ENCODE assay signal across 10 mouse cellular contexts in genomic region chr15:82298764-82299561, GRCm38 (mm10). TPM values are rescaled to one million over a fixed set of nuclear protein-coding genes. Genes with fewer than 3 reads are reported as not detected.
DNase-seq lines count a peak whose midpoint lies in the region; ATAC-seq and TF ChIP-seq lines count a peak whose summit lies in the region.
"Had no signal": no experiment of that assay in that cellular context is flagged by ENCODE, and none has a peak within 500 bp of the region (broad histone marks: within the 10 kb centered on the region; RNA-seq: fewer than 3 reads in every experiment).

TSS of gene Wbp2nl (plus strand) at chr15:82298954.

- no peaks in the 10 kb centered on the region for H3K9me3 ChIP-seq in ES-E14 (ENCODE audit: control insufficient read depth, insufficient read depth, low read depth, low read length)
- H3K9me3 ChIP-seq in hindbrain, embryonic 16.5 days (ENCODE audit: control insufficient read depth, low read length) = no peaks in the 10 kb centered on the region
- no peaks in the 10 kb centered on the region for H3K9me3 ChIP-seq in midbrain, postnatal 0 days (ENCODE audit: low read length)

- no peak for TF ChIP-seq CTCF in midbrain, postnatal 0 days (IDR thresholded peaks at IDR 0.05)

- H3K36me3 ChIP-seq in ES-E14 (ENCODE audit: control insufficient read depth, insufficient read depth, low read length, poor library complexity, severe bottlenecking) = no peaks in the 10 kb centered on the region
- H3K36me3 ChIP-seq in hindbrain, embryonic 16.5 days (ENCODE audit: control insufficient read depth, insufficient read depth, low read length) = no peaks in the 10 kb centered on the region
- no peaks in the 10 kb centered on the region for H3K36me3 ChIP-seq in midbrain, postnatal 0 days (ENCODE audit: insufficient read depth, low read length)
- H3K36me3 ChIP-seq: midbrain, embryonic 12.5 days had no signal

- peak within 1 kb of the TSS; percentile 69 for H3K9ac ChIP-seq in ES-E14 (ENCODE audit: insufficient read depth, low read depth, low read length, poor library complexity, severe bottlenecking)
- H3K9ac ChIP-seq in hindbrain, embryonic 16.5 days (ENCODE audit: low read depth, low read length) = no peak within 1 kb of the TSS
- no peak within 1 kb of the TSS for H3K9ac ChIP-seq in midbrain, postnatal 0 days (replicated peaks; ENCODE audit: low read length, poor library complexity, severe bottlenecking)
- H3K9ac ChIP-seq: midbrain, embryonic 12.5 days had no signal

- peaks cover 0 to 7% of the 10 kb centered on the region in 2 experiments; a peak in 1 of 4 replicates for H3K4me1 ChIP-seq in ES-E14 (ENCODE audit: control insufficient read depth in 2 of 2, insufficient read depth in 2 of 2, low read length in 2 of 2, poor library complexity in 1 of 2)
- peaks cover 3% of the 10 kb centered on the region for H3K4me1 ChIP-seq in hindbrain, embryonic 16.5 days (ENCODE audit: control insufficient read depth, insufficient read depth, low read depth, low read length)
- H3K4me1 ChIP-seq in midbrain, postnatal 0 days (ENCODE audit: insufficient read depth, low read length) = no peaks in the 10 kb centered on the region

- in situ Hi-C loops in ES-E14 (cut with MboI; ENCODE audit: low sequenced_read_pairs in 2 of 2, unreplicated experiment in 2 of 2) = loop anchor here in 1 of 2 experiments (25.0 kb wide), 1 partner anchor 763 kb away; no protein-coding TSS in a partner anchor

- WGBS in hindbrain, embryonic 16.5 days = 62% methylated on average over 39 of the region's 39 CpGs
- WGBS in midbrain, postnatal 0 days = 65% methylated on average over 39 of the region's 39 CpGs

- H3K4me3 ChIP-seq in ES-E14 (ENCODE audit: insufficient read depth in 1 of 2, low read depth in 1 of 2, low read length in 2 of 2, poor library complexity in 1 of 2, severe bottlenecking in 1 of 2) = peak within 1 kb of the TSS; percentile 69 to 77
- no peak within 1 kb of the TSS; the same call in 1 of the 2 replicates for H3K4me3 ChIP-seq in hindbrain, embryonic 16.5 days (ENCODE audit: low read length)
- H3K4me3 ChIP-seq in midbrain, postnatal 0 days (ENCODE audit: low read depth, low read length) = no peak within 1 kb of the TSS
- H3K4me3 ChIP-seq: midbrain, embryonic 12.5 days had no signal

- H3K4me2 ChIP-seq in hindbrain, embryonic 16.5 days (ENCODE audit: low read length) = peak within 1 kb of the TSS; percentile 25; the same call in 1 of the 2 replicates
- H3K4me2 ChIP-seq in midbrain, postnatal 0 days (ENCODE audit: low read depth, low read length, poor library complexity, severe bottlenecking) = no peak within 1 kb of the TSS
- H3K4me2 ChIP-seq: midbrain, embryonic 12.5 days had no signal

- ATAC-seq in hindbrain, embryonic 16.5 days = no peak
- ATAC-seq in midbrain, postnatal 0 days (ENCODE audit: low FRiP score) = no peak
- no peak for ATAC-seq in megakaryocyte, adult 5-6 weeks (ENCODE audit: poor library complexity, severe bottlenecking)

- H3K27ac ChIP-seq in ES-E14 (ENCODE audit: insufficient read depth, low read depth, low read length, poor library complexity, severe bottlenecking) = no peak within 1 kb of the TSS
- no peak within 1 kb of the TSS for H3K27ac ChIP-seq in hindbrain, embryonic 16.5 days (ENCODE audit: low read depth, low read length)
- H3K27ac ChIP-seq in midbrain, postnatal 0 days (ENCODE audit: low read depth, low read length) = no peak within 1 kb of the TSS
- H3K27ac ChIP-seq: midbrain, embryonic 12.5 days had no signal

- DNase-seq in heart, postnatal 4 days = peak; percentile 13
- DNase-seq in heart, adult 8-10 months (ENCODE audit: low spot score) = no peak
- DNase-seq in ES-E14 (ENCODE audit: low read depth, low spot score) = peak; percentile 58
- DNase-seq in lung, postnatal 10 days = peak; percentile 45
- DNase-seq in gastrocnemius, postnatal 14 days = no peak
- no peak for DNase-seq in midbrain, postnatal 0 days (ENCODE audit: low spot score)

- H3K27me3 ChIP-seq in hindbrain, embryonic 16.5 days (replicated peaks; ENCODE audit: control insufficient read depth, insufficient read depth, low read length) = no peaks in the 10 kb centered on the region
- no peaks in the 10 kb centered on the region for H3K27me3 ChIP-seq in midbrain, postnatal 0 days (ENCODE audit: insufficient read depth, low read length)

- intact Hi-C loops in gastrocnemius, postnatal 14 days (cut with DNase I; ENCODE audit: low total_unique reads) = no loop called here

TF ChIP-seq in ES-E14, 5 proteins besides CTCF, POLR2A, EP300 and RAD21:
- TF ChIP-seq ZNF384 (IDR thresholded peaks at IDR 0.05; ENCODE audit: low read depth, low read length) = no peak
- TF ChIP-seq ZC3H11A (IDR thresholded peaks at IDR 0.05; ENCODE audit: borderline replicate concordance, low read depth, low read length) = no peak
- no peak for TF ChIP-seq CHD2 (IDR thresholded peaks at IDR 0.05; ENCODE audit: low read depth, low read length)
- TF ChIP-seq HCFC1 (IDR thresholded peaks at IDR 0.05; ENCODE audit: borderline replicate concordance, insufficient read depth, low read length) = no peak
- TF ChIP-seq MAFK (IDR thresholded peaks at IDR 0.05; ENCODE audit: insufficient read depth, low read depth, low read length) = no peak

RNA-seq across cellular contexts. Expression of gene Wbp2nl, which starts in this region (rescaled TPM):
- total RNA-seq in heart, postnatal 4 days (2021) = under 1 TPM; 0.43 TPM
- total RNA-seq in heart, adult 8-10 months (2022) = not detected
- 2.0 and 2.1 TPM in 2 replicates for total RNA-seq in ES-E14 (2012; rRNA removed)
- 0.10 TPM in 1 of 2 replicates, not detected in the other for polyA plus RNA-seq in hindbrain, embryonic 16.5 days (2015; fragmentation: Nextera tagmentation; extraction: Ambion mirVana)
- not detected for total RNA-seq in gastrocnemius, postnatal 14 days (2021)
- total RNA-seq in midbrain, postnatal 0 days (2014; rRNA removed) = 0.60 and 0.99 TPM in 2 replicates
- 0.11 and 0.23 TPM in 2 replicates for polyA plus RNA-seq in midbrain, postnatal 0 days (2015; fragmentation: Nextera tagmentation; extraction: Ambion mirVana)
- total RNA-seq in megakaryocyte, adult 5-6 weeks (2015) = 0.22 TPM in 1 of 2 replicates, not detected in the other
- not detected in 2 replicates for total RNA-seq in megakaryocyte, adult 5-6 weeks (2017)
- total RNA-seq: common myeloid progenitor, adult 5-6 weeks had no signal

Comparison
In these comparisons a context has a peak if more than half of its experiments do, and no peak if none do; other contexts are left out.
1. Peak in DNase-seq in heart, postnatal 4 days; RNA of the gene not detected or under 1 TPM.
2. DNase-seq: peak in ES-E14 (single experiment) and lung, postnatal 10 days (single experiment); none in heart, adult 8-10 months (single experiment), gastrocnemius, postnatal 14 days (single experiment) and midbrain, postnatal 0 days (single experiment).
3. H3K4me3 ChIP-seq: peak in ES-E14 (2 of 2); none in hindbrain, embryonic 16.5 days (single experiment) and midbrain, postnatal 0 days (single experiment).